Mouse (Mus musculus) heart, embryonic 16.5 days (tissue): ENCODE measurements around the gene Gtf2a1l. TPM values are rescaled to one million over a fixed set of nuclear protein-coding genes. Genes with fewer than 3 reads are reported as not detected.

Source experiments
- ATAC-seq: fragments of 200-750 bp; cut with Nextera tagmentation; replicated peaks from 2 replicates; pipeline ENCODE4 v1.8.0; 2017; ENCODE audit warnings: moderate number of reproducible peaks; ENCODE audit not compliant: insufficient read depth, low FRiP score; ENCODE audit errors: extremely low read depth
- H3K27ac ChIP-seq: fragments of 300-500 bp; sonication (generic); 2 replicates; pipeline ENCODE4 v1.5.1; 2014; ENCODE audit warnings: mild to moderate bottlenecking, low read length, control low read depth, moderate library complexity
- H3K27me3 ChIP-seq: fragments of 300-500 bp; sonication (generic); 2 replicates; pipeline ENCODE4 v1.6.1; 2014; ENCODE audit warnings: low read length, mixed read lengths; ENCODE audit not compliant: control insufficient read depth, insufficient read depth
- H3K36me3 ChIP-seq: fragments of 300-500 bp; sonication (generic); 2 replicates; pipeline ENCODE4 v1.6.1; 2014; ENCODE audit not compliant: control insufficient read depth, insufficient read depth
- H3K4me1 ChIP-seq: fragments of 300-500 bp; sonication (generic); 2 replicates; pipeline ENCODE4 v1.6.1; 2014; ENCODE audit warnings: low read length, mixed read lengths; ENCODE audit not compliant: control insufficient read depth, insufficient read depth
- H3K4me2 ChIP-seq: fragments of 300-500 bp; sonication (generic); 2 replicates; pipeline ENCODE4 v1.6.1; 2014; ENCODE audit warnings: low read depth, mild to moderate bottlenecking, control low read depth, low read length
- H3K4me3 ChIP-seq: fragments of 300-500 bp; sonication (generic); 2 replicates; pipeline ENCODE4 v1.5.1; 2014; ENCODE audit warnings: mild to moderate bottlenecking, control low read depth, low read length
- H3K9ac ChIP-seq: fragments of 300-500 bp; sonication (generic); 2 replicates; pipeline ENCODE4 v1.6.1; 2014; ENCODE audit warnings: low read length, control low read depth
- H3K9me3 ChIP-seq: fragments of 300-500 bp; sonication (generic); replicated peaks from 2 replicates; pipeline ENCODE4 v1.6.1; 2016; ENCODE audit warnings: low read length; ENCODE audit not compliant: control insufficient read depth
- WGBS: fragments of 180-500 bp; shearing (Covaris S2); extraction: QIAGEN DNeasy Blood & Tissue Kit; methylation state at CpG from one replicate; pipeline ENCODE4 v1.1.7; 2014; 5-methylcytosine and 5-hydroxymethylcytosine counted together
- polyA plus RNA-seq: library from polyadenylated mRNA; unstranded; fragments of >200 nt; fragmentation: Nextera tagmentation; extraction: Ambion mirVana; gene quantifications from 2 replicates; pipeline ENCODE4 v1.2.1, GENCODE M21; 2015

Gtf2a1l gene
- polyA plus RNA-seq, 1 experiment from 2014 or later: 0.25 TPM

- peak overlapping the region; percentile 45 for H3K4me2 ChIP-seq
- no peak overlapping the region for H3K9ac ChIP-seq
- WGBS: 12% methylated on average over 17 of the region's 17 CpGs
- H3K4me1 ChIP-seq: no peaks in the 10 kb centered on the region; the same call in none of the 2 replicates
- no peaks in the 10 kb centered on the region; the same call in 1 of the 2 replicates for H3K27me3 ChIP-seq
- H3K4me3 ChIP-seq: peak overlapping the region; percentile 21
- ATAC-seq: 0 out of 2 replicates have a peak, but pooled peaks have one; percentile 54
- H3K36me3 ChIP-seq: no peaks in the 10 kb centered on the region
- no peaks in the 10 kb centered on the region for H3K9me3 ChIP-seq
- no peak overlapping the region for H3K27ac ChIP-seq
Measured at GRCm38 (mm10) chr17:88752827-88753471, 84.5 kb downstream of the Gtf2a1l start.

- Histone ChIP-seq H3K27ac (no peak overlapping the region), H3K4me2 (peak overlapping the region; percentile 45), H3K4me3 (peak overlapping the region; percentile 21), H3K9me3 (no peaks in the 10 kb centered on the region), H3K9ac (0 out of 2 replicates have a peak overlapping the region, but pooled peaks have one; percentile 0), H3K36me3 (no peaks in the 10 kb centered on the region), H3K27me3 (no peaks in the 10 kb centered on the region; the same call in 1 of the 2 replicates), H3K4me1 (no peaks in the 10 kb centered on the region; the same call in none of the 2 replicates)
- WGBS: 49% methylated on average over 12 of the region's 12 CpGs
- no peak for ATAC-seq
Measured at GRCm38 (mm10) chr17:88753472-88753857, 85.0 kb downstream of the Gtf2a1l start.

GRCm38 (mm10) chr17:88755776-88756175, 87.3 kb downstream of the Gtf2a1l start:
- Histone ChIP-seq H3K36me3 (no peaks in the 10 kb centered on the region), H3K27me3 (no peaks in the 10 kb centered on the region), H3K4me1 (no peaks in the 10 kb centered on the region; the same call in none of the 2 replicates), H3K4me3 (no peak overlapping the region), H3K27ac (no peak overlapping the region), H3K9ac (no peak overlapping the region), H3K4me2 (no peak overlapping the region), H3K9me3 (no peaks in the 10 kb centered on the region)
- no peak for ATAC-seq
- 67% methylated on average over 6 of the region's 6 CpGs for WGBS

GRCm38 (mm10) chr17:88758003-88758437, 89.6 kb downstream of the Gtf2a1l start:
- 12% methylated on average over 9 of the region's 9 CpGs for WGBS

GRCm38 (mm10) chr17:88763396-88764135, 95.1 kb downstream of the Gtf2a1l start:
- H3K36me3 ChIP-seq: no peaks in the 10 kb centered on the region
- ATAC-seq: no peak
- H3K9ac ChIP-seq: no peak overlapping the region
- WGBS: 55% methylated on average over 5 of the region's 5 CpGs
- no peaks in the 10 kb centered on the region for H3K9me3 ChIP-seq
- H3K27me3 ChIP-seq: no peaks in the 10 kb centered on the region
- H3K4me1 ChIP-seq: no peaks in the 10 kb centered on the region
- H3K4me3 ChIP-seq: no peak overlapping the region
- no peak overlapping the region for H3K27ac ChIP-seq
- H3K4me2 ChIP-seq: no peak overlapping the region

More at GRCm38 (mm10) chr17:88758003-88758437, 89.6 kb downstream of the Gtf2a1l start:
- Histone ChIP-seq H3K9ac (no peak overlapping the region), H3K4me2 (no peak overlapping the region), H3K9me3 (no peaks in the 10 kb centered on the region), H3K4me3 (no peak overlapping the region), H3K36me3 (no peaks in the 10 kb centered on the region), H3K4me1 (no peaks in the 10 kb centered on the region; the same call in 1 of the 2 replicates), H3K27ac (no peak overlapping the region), H3K27me3 (no peaks in the 10 kb centered on the region)
- ATAC-seq: no peak

GRCm38 (mm10) chr17:88764136-88764485, 95.7 kb downstream of the Gtf2a1l start:
- 76% methylated on average over 3 of the region's 3 CpGs for WGBS
- no peak for ATAC-seq
- no peak overlapping the region for H3K27ac ChIP-seq

More at GRCm38 (mm10) chr17:88764136-88764485, 95.7 kb downstream of the Gtf2a1l start:
- no peaks in the 10 kb centered on the region for H3K4me1 ChIP-seq
- no peak overlapping the region for H3K9ac ChIP-seq
- no peaks in the 10 kb centered on the region for H3K27me3 ChIP-seq
- no peak overlapping the region for H3K4me2 ChIP-seq
- H3K9me3 ChIP-seq: no peaks in the 10 kb centered on the region
- no peak overlapping the region for H3K4me3 ChIP-seq
- no peaks in the 10 kb centered on the region for H3K36me3 ChIP-seq

Other genes starting within 250 kb of the Gtf2a1l start
- 10.0 and 10.1 TPM in 2 replicates for gene Foxn2, start 227.9 kb upstream of the Gtf2a1l start, polyA plus RNA-seq
- 12.4 and 14.1 TPM in 2 replicates for gene Ppp1r21, start 138.5 kb upstream of the Gtf2a1l start, polyA plus RNA-seq
- gene Ston1, start 71.0 kb upstream of the Gtf2a1l start, polyA plus RNA-seq: 4.7 and 5.0 TPM in 2 replicates
- not detected in 2 replicates for gene Lhcgr, start 123.3 kb downstream of the Gtf2a1l start, polyA plus RNA-seq